Mouse (Mus musculus) layer of hippocampus, adult 8-10 months (tissue): ENCODE results near the gene Camk2g. TPM values are rescaled to one million over a fixed set of nuclear protein-coding genes. Genes with fewer than 3 reads are reported as not detected.
"Not testable (repeated sequence)": the region's sequence is repeated elsewhere in the genome, so short reads cannot be mapped to it uniquely, and the experiment has no call there.

Source experiments
- DNase-seq, 2 experiments: peaks; one replicate each; pipeline ENCODE4 v3.0.0; 2022; ENCODE audit warnings: low spot score in 2 of 2
- total RNA-seq, 4 experiments: library from RNA; stranded (reverse); gene quantifications; 2 replicates each; pipeline ENCODE4 v1.2.4; 2022

Gene Camk2g
- total RNA-seq, 4 experiments from 2014 or later, result 247 to 278 (median 262) TPM

GRCm38 (mm10) chr14:20741301-20741700, 52.6 kb downstream of the Camk2g start:
- no peak for DNase-seq

GRCm38 (mm10) chr14:20738511-20738910, 55.4 kb downstream of the Camk2g start:
- no peak for DNase-seq

GRCm38 (mm10) chr14:20737306-20737705, 56.6 kb downstream of the Camk2g start:
- no peak for DNase-seq

DNA sequence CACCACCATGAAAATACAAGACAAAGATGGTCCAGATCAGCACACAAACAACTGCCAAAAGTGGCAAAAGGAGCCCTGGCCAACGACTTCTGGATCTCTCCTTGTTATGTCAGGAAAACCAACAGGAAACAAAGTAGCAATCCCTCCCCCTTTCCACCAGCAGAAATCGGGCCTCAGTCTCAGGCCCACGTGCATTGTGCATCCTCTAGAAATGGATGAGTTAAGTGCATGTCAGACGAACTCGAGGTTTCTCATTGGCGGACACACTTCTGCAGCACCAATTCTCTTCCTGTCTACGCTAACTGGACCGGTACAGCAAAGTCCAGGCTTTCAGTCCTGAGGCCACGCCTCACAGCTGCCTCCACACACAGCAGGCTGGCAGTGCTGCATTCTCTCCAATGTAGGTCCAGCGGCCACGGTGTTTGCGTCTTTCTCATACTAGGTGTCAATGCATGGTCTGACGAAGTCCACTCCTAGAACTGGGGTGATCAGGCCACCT, 57.9 kb downstream of the Camk2g start:
- DNase-seq, result no peak

DNA sequence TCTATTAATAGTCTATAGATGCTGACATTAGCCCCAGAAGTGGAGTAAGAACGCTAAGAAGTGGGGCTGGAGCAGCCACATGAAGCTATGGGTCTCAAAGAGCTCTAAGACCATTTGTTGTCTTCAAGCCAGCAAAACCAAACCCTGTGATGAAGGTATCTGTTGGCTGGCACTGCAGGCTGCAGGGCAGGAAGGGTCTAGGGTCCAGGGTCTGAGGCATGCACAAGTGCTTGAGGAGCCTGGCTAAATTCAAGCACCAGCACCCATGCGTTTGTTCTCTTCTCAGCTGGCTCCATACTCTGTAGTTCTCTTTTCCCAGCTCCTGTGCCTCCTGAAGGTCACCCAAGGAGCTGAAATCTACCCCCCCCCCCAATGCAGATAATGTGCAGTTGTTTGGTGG, 58.8 kb downstream of the Camk2g start:
- DNase-seq, result no peak

DNA sequence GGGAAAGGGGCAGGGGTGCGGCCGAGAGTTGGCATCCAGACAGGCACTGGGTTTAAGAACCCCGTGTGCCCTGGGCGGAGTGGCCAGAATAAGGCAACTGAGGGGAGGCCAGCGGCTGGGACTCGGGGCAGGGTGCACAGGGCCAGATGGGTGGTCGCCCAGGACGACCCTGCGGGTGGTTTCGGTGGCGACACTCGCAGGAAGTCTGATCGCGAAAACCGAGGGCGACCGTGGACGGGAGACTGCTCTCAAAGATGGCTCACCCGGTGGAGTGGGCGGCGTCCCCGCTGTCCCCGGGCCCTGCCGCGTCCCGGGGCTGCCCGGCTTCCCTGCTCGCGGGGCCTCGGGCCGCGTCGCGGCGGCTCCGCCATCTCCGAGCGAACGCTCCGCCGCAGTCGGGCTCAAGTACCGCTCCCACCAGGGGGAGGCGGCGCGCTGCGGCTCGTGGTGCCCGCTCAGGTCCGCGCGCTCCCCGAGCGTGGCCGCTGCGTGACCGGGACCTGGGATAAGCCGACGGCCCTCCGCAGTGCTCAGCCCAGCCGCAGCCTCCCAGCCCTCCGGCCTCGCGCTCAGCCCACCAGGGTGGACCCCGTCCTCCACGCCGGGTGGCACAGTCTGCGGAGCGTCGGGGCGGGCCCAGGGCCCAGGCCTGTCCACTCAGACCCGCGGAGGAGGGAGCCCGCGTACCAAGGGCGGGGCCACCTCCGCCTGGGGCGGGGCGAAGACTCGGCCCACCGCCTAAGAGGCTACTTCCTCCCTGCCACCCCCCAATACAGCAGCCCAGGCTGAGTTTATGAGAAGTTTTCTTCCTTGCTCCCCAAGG, 59.7 kb downstream of the Camk2g start, which contains the start of gene Ndst2:
Ndst2 (minus strand) TSS at position 611 of the 823 bp plus-strand sequence.
- peak; percentile 66 to 79 for DNase-seq

DNA sequence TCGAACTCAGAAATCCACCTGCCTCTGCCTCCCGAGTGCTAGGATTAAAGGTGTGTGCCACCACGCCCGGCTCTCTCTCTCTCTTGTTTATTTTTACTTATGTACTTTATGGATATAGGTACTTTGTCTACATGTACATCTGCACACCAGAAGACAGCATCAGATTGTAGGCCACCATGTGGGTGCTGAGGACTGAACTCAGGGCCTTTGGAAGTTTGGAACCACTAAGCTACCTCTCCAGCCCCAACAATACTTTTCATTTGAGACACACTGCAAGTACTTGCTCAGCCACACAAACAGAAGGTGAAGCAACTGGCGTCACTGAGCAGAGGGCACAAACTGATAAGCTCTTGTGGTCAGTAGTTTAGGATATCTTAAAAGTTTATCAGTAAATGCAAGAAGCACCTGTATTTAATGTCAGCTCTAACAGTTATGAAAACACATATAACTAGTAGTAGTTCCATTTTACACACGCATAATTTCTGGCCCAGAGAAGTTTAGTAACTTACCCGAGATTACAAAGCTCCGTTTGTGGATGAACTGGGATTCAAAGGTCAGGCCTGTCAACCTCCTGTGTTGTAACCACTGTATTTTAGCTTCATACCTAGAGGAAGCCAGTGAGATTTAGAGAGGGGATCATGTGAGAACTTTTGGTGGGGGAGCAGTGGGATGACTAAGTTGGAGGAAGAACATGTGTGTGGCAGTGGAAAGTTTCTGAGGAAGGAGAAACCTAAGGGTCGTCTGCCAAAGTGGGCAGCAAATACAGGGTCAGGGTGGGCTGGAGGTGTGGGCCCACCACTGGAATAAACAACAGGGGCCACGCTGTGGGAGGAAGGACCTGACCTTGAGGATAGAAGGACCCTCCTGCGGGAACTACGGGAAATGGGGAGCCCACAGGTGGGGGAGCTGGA, 60.6 kb downstream of the Camk2g start:
- DNase-seq, result no peak

GRCm38 (mm10) chr14:20730853-20731602, 62.9 kb downstream of the Camk2g start:
- DNase-seq, result no peak

DNA sequence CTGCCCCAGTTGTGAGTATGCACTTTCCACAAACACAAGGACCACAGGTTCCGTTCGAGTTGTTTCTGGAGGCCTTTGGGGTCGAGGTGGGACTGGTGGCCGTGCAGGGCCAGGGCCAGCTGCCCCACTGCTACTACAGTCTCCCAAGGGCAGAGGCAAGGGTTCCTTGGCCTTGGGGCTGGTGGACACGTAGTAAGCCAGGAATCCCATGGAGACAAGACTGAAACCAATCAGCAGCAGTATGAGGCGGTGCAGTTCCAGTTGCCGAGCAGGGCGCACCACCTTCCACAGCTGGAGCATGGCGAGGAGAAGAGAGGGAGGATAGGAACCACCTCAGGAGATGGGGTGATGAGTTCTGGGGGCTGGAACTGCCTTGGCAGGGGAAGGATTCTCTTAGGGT, 64.0 kb downstream of the Camk2g start:
- DNase-seq, result no peak

DNA sequence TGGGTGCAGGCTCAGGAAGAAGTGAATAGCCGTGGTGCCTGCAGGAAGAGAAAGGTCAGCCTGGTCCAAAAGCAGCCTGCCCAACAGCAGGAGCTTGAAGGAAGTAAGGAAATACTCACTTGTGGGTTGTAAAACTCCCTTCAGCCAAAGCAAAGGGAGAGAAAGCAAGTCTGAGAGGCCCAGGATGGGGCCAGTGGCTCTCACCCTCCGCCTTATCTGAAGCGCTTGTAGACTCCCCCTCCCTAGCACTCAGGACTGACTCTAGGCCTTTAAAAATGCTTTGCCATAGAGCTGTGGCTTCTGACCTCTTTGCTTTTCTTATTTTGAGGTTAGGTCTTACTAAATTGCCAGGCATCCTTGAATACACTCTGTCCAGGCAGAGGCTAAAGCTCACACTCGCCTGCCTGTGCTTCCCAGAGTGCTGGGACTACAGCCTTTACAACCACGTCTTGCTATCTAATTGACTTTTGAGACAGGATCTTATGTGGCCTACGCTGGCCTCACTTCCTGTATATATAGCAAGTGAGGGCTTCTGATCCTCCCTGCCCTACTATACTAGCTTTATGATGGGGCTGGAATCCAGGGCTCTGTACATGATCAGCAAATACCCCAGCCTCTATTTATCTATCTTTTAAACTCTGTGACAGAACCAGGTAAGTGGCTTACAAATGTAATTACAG, 68.1 kb downstream of the Camk2g start:
- DNase-seq, result no peak

DNA sequence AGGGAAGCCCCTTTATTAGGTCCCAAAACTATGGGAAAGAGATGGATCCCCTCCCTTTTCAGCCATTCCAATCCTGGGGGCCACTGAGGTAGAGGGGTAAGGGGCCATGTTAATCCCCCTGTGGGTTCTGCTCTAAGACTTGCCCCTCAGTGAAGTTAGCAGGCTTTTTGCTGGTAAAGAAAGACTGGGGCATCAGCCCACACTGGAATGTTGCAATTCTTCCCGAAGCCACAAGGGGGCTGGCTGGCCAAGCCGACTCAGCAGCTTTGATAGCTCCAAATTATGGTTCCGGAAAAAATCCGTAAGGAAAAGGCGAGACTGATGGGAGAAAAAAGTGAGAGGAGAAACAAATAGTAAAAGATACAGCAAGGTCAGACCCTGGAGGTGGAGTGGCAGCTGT, 69.8 kb downstream of the Camk2g start:
- DNase-seq, result peak in 1 of 2 experiments; percentile 70

GRCm38 (mm10) chr14:20723006-20723405, 70.9 kb downstream of the Camk2g start:
- DNase-seq, result no peak

GRCm38 (mm10) chr14:20721371-20721770, 72.5 kb downstream of the Camk2g start:
- DNase-seq, result no peak

- no peak for DNase-seq
These were observed 74.1 kb downstream of the Camk2g start for GRCm38 (mm10) chr14:20719767-20720166.

DNA sequence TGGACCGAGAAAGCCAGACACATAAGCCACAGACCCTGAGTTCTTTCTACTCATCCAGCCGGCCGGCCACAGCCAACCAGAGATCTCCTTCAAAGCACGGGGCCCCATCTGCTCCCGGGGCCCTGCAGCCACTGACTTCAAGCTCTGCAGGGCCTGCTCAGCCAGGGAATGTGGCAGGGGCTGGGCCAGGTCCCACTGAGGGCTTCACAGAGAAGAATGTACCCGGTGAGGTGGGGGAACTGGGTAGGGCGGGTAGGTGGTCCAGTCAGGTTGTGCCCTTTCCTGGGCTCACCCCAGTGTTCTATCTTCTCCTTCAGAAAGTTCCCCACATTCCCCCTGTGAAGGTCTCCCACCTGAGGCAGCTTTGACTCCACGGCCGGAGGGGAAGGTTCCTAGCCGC, 75.4 kb downstream of the Camk2g start:
- DNase-seq, result no peak

DNA sequence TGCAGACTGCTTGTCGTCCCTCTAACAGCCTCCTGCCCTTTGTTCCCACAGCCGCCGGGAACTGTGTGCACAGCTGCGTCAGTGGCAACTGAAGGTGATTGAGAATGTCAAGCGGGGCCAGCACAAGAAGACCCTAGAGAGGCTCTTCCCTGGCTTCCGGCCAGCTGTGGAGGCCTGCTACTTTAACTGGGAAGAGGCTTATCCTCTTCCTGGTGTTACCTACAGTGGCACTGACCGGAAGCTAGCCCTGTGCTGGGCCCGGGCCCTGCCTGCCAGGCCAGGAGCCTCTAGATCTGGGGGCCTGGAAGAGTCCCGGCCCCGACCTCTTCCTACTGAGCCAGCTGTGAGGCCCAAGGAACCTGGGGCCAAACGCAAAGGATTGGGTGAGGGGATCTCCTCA, 80.1 kb downstream of the Camk2g start:
- no peak for DNase-seq

- no peak for DNase-seq
These were observed 85.6 kb downstream of the Camk2g start for GRCm38 (mm10) chr14:20708239-20708638.

DNA sequence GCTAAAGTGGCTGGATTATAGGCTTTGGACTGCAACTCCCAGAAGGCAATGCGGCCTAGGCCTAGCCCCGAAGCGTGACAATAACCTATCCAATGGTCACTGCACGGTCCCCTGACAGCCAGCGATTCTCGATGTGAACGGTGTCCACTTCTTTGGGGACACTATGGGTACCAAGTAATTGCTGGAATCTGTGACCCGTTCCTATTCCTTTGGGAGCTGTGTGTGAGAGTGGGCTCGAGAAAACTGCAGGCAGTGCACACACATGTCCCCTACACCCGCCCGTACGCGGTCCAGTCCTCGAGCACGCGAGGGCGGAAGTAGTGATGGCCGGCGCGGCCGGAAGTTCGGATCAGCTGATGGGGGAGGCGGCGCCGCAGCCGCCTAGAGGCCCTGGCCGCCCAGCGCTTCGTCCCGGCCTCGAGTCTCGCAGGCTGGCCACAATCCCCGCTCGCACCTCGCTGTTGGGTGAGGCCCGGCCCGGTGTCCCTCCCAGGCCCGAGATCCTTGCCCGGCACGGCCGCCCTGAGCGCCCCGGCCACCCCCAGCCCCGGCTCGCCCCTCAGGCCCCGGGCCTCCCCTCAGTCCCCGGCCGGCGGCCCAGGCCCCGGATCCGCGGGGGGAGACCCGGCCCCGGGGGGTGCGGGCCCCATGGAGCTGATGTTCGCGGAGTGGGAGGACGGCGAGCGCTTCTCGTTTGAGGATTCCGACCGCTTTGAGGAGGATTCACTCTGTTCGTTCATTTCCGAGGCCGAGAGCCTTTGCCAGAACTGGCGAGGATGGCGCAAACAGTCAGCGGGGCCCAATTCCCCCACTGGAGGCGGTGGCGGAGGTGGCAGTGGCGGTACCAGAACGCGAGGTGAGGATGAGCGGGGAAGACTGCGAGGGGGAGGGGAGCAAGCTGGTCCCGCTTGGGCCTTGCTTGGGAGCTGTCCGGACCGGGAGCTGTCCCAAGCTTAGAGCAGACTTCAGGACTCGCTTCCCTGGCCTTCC, 86.4 kb downstream of the Camk2g start, which contains the start of gene Zswim8:
Zswim8 (plus strand) TSS at position 352 of the 990 bp plus-strand sequence.
- DNase-seq, result peak; percentile 86 to 90

DNA sequence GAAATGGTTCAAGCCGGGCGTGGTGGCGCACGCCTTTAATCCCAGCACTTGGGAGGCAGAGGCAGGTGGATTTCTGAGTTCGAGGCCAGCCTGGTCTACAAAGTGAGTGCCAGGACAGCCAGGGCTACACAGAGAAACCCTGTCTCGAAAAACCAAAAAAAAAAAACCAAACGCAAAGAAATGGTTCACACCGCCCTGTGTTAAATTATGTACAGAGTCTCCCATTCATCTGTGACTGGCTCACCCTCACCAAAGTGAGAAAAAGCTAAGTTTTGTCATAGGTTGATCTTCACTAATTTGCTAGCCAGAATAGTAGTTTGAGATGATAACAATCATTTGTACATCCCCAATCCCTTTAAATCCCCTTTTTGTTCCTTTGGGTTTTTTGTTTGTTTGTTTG, 90.4 kb downstream of the Camk2g start:
- DNase-seq, result not testable (repeated sequence)
